In genomic region chr9:90124873-90125245, GRCm38 (mm10) we compare ENCODE assay signal across 11 mouse cellular contexts. TPM values are rescaled to one million over a fixed set of nuclear protein-coding genes. Genes with fewer than 3 reads are reported as not detected.
A peak's percentile ranks its signal among the peaks of the same experiment; 100 is the strongest.
DNase-seq lines count a peak whose midpoint lies in the region; TF ChIP-seq lines count a peak whose summit lies in the region.
"Had no signal": no experiment of that assay in that cellular context is flagged by ENCODE, and none has a peak within 500 bp of the region (broad histone marks: within the 10 kb centered on the region; RNA-seq: fewer than 3 reads in every experiment).

No protein-coding gene starts in this region.

- 44% methylated on average over 8 of the region's 8 CpGs for WGBS in heart, embryonic 10.5 days

- no peaks in the 10 kb centered on the region for H3K36me3 ChIP-seq in heart, embryonic 10.5 days

- H3K9me3 ChIP-seq in heart, embryonic 10.5 days, result no peaks in the 10 kb centered on the region

- TF ChIP-seq CTCF in layer of hippocampus, adult 2 months (conservative IDR thresholded peaks at IDR 0.05), result no peak

- H3K27ac ChIP-seq in layer of hippocampus, adult 2 months, result no peak overlapping the region
- no peak overlapping the region for H3K27ac ChIP-seq in heart, embryonic 10.5 days
- H3K27ac ChIP-seq: liver, embryonic 14.5 days had no signal

- peak overlapping the region; percentile 8; the same call in 1 of the 2 replicates for H3K4me3 ChIP-seq in layer of hippocampus, adult 2 months
- H3K4me3 ChIP-seq in heart, embryonic 10.5 days, result no peak overlapping the region

- H3K4me1 ChIP-seq in heart, embryonic 10.5 days, result no peaks in the 10 kb centered on the region

- no peaks in the 10 kb centered on the region for H3K27me3 ChIP-seq in heart, embryonic 10.5 days (ENCODE audit: insufficient read depth, poor library complexity, severe bottlenecking)

- DNase-seq in embryo, embryonic 10 days (ENCODE audit: low spot score), result peak; percentile 8
- no peak for DNase-seq in embryo, embryonic 11 days
- DNase-seq in layer of hippocampus, adult 2 months (ENCODE audit: low spot score in 2 of 2), result no peak
- no peak for DNase-seq in layer of hippocampus, postnatal 36 days
- DNase-seq in heart, embryonic 10.5 days (ENCODE audit: low spot score), result peak; percentile 61
- peak; percentile 36 for DNase-seq in lung, postnatal 25 days (ENCODE audit: low spot score)
- no peak for DNase-seq in thymus, postnatal 0 days (ENCODE audit: low spot score)
- no peak for DNase-seq in adrenal gland, adult 2 months
- DNase-seq: gastrocnemius, postnatal 36 days had no signal

RNA-seq across cellular contexts. Expression of gene Morf4l1, which starts 10.3 kb away (rescaled TPM):
- 100 to 1,000 TPM; 429 to 442 TPM for total RNA-seq in layer of hippocampus, adult 2 months (2021)
- total RNA-seq in layer of hippocampus, postnatal 36 days (2021), result 100 to 1,000 TPM; 422 to 449 TPM
- 430 and 475 TPM in 2 replicates for polyA plus RNA-seq in heart, embryonic 10.5 days (2016; fragmentation: Nextera tagmentation; extraction: Ambion mirVana)
- 323 and 332 TPM in 2 replicates for polyA plus RNA-seq in thymus, postnatal 0 days (2015; fragmentation: Nextera tagmentation; extraction: Ambion mirVana)
- 100 to 1,000 TPM; 241 to 321 TPM for total RNA-seq in adrenal gland, adult 2 months (2021)
- polyA plus RNA-seq in adrenal gland, adult 2 months (2012; rRNA removed), result 25.4 and 26.1 TPM in 2 replicates

RNA-seq across cellular contexts. Expression of gene Adamts7, which starts 38.0 kb away (rescaled TPM):
- total RNA-seq in layer of hippocampus, adult 2 months (2021), result under 1 TPM; 0.59 to 0.97 TPM
- total RNA-seq in layer of hippocampus, postnatal 36 days (2021), result under 1 TPM; 0.20 to 0.80 TPM
- polyA plus RNA-seq in heart, embryonic 10.5 days (2016; fragmentation: Nextera tagmentation; extraction: Ambion mirVana), result 5.6 and 7.0 TPM in 2 replicates
- polyA plus RNA-seq in thymus, postnatal 0 days (2015; fragmentation: Nextera tagmentation; extraction: Ambion mirVana), result 0.35 and 0.40 TPM in 2 replicates
- 1 to 10 TPM; 2.5 to 6.1 TPM for total RNA-seq in adrenal gland, adult 2 months (2021)
- 10.9 and 12.0 TPM in 2 replicates for polyA plus RNA-seq in adrenal gland, adult 2 months (2012; rRNA removed)
- total RNA-seq: neutrophil, adult 5-6 weeks had no signal

Comparison
In these comparisons a context has a peak if more than half of its experiments do, and no peak if none do; other contexts are left out.
1. DNase-seq: peak in embryo, embryonic 10 days (single experiment), heart, embryonic 10.5 days (single experiment) and lung, postnatal 25 days (single experiment); none in embryo, embryonic 11 days (single experiment), layer of hippocampus, adult 2 months (0 of 2), layer of hippocampus, postnatal 36 days (0 of 2), thymus, postnatal 0 days (single experiment) and adrenal gland, adult 2 months (single experiment).